Mouse (Mus musculus): ENCODE data around the gene Nova2. TPM values are rescaled to one million over a fixed set of nuclear protein-coding genes. Genes with fewer than 3 reads are reported as not detected.
A peak's percentile ranks its signal among the peaks of the same experiment; 100 is the strongest.

Gene Nova2
- polyA plus RNA-seq, 1 experiment from 2014 or later: 0.22 TPM

GRCm38 (mm10) chr7:18989995-18990394 lies 64.3 kb downstream of the Nova2 start:
- Histone ChIP-seq H3K9ac (ENCODE audit: low read length) (no peak overlapping the region), H3K4me3 (ENCODE audit: low read depth, low read length) (no peak overlapping the region; the same call in 1 of the 2 replicates), H3K27me3 (ENCODE audit: control insufficient read depth, insufficient read depth, low read length) (no peaks in the 10 kb centered on the region), H3K27ac (replicated peaks) (no peak overlapping the region), H3K9me3 (ENCODE audit: control insufficient read depth, low read length) (no peaks in the 10 kb centered on the region), H3K4me1 (replicated peaks; ENCODE audit: control insufficient read depth, insufficient read depth) (peaks cover 4% of the 10 kb centered on the region), H3K36me3 (ENCODE audit: control insufficient read depth, insufficient read depth, low read length) (no peaks in the 10 kb centered on the region), H3K4me2 (replicated peaks; ENCODE audit: low read depth) (peak overlapping the region; percentile 77)
- no peak for ATAC-seq (ENCODE audit: low FRiP score, low TSS enrichment)
- 11% methylated on average over 5 of the region's 5 CpGs for WGBS
- no peak for DNase-seq (ENCODE audit: low spot score)
- TF ChIP-seq CTCF (IDR thresholded peaks at IDR 0.05; ENCODE audit: low read depth) (peak; percentile 44), EP300 (optimal IDR thresholded peaks at IDR 0.05) (no peak)

- under 1% methylated on average over 37 of the region's 37 CpGs for WGBS
- Histone ChIP-seq H3K9ac (ENCODE audit: low read length) (peak within 1 kb of the TSS; percentile 57), H3K4me3 (ENCODE audit: low read depth, low read length) (peak within 1 kb of the TSS; percentile 46), H3K9me3 (ENCODE audit: control insufficient read depth, low read length) (no peaks in the 10 kb centered on the region), H3K27me3 (ENCODE audit: control insufficient read depth, insufficient read depth, low read length) (no peaks in the 10 kb centered on the region), H3K27ac (replicated peaks) (no peak within 1 kb of the TSS), H3K36me3 (ENCODE audit: control insufficient read depth, insufficient read depth, low read length) (no peaks in the 10 kb centered on the region), H3K4me1 (replicated peaks; ENCODE audit: control insufficient read depth, insufficient read depth) (peaks cover 4% of the 10 kb centered on the region), H3K4me2 (replicated peaks; ENCODE audit: low read depth) (peak within 1 kb of the TSS; percentile 77)
- DNase-seq (ENCODE audit: low spot score) (peak; percentile 98), ATAC-seq (ENCODE audit: low FRiP score, low TSS enrichment) (peak; percentile 95)
- TF ChIP-seq CTCF (IDR thresholded peaks at IDR 0.05; ENCODE audit: low read depth): peak; percentile 1; the same call in 1 of the 2 replicates
- TF ChIP-seq EP300 (optimal IDR thresholded peaks at IDR 0.05): no peak
Observed at GRCm38 (mm10) chr7:18990601-18991295, 65.1 kb downstream of the Nova2 start, which contains the start of gene Mypop. Mypop (plus strand) TSS chr7:18991245.

GRCm38 (mm10) chr7:18991660-18992293 lies 66.1 kb downstream of the Nova2 start:
- Histone ChIP-seq H3K4me3 (ENCODE audit: low read depth, low read length) (peak overlapping the region; percentile 46), H3K27ac (replicated peaks) (no peak overlapping the region), H3K9ac (ENCODE audit: low read length) (peak overlapping the region; percentile 57), H3K36me3 (ENCODE audit: control insufficient read depth, insufficient read depth, low read length) (no peaks in the 10 kb centered on the region), H3K4me2 (replicated peaks; ENCODE audit: low read depth) (peak overlapping the region; percentile 77), H3K9me3 (ENCODE audit: control insufficient read depth, low read length) (no peaks in the 10 kb centered on the region), H3K4me1 (replicated peaks; ENCODE audit: control insufficient read depth, insufficient read depth) (peaks cover 4% of the 10 kb centered on the region), H3K27me3 (ENCODE audit: control insufficient read depth, insufficient read depth, low read length) (no peaks in the 10 kb centered on the region)
- TF ChIP-seq CTCF (IDR thresholded peaks at IDR 0.05; ENCODE audit: low read depth) (no peak), EP300 (optimal IDR thresholded peaks at IDR 0.05) (no peak)
- ATAC-seq (ENCODE audit: low FRiP score, low TSS enrichment) (no peak), DNase-seq (ENCODE audit: low spot score) (no peak)
- WGBS: under 1% methylated on average over 59 of the region's 59 CpGs

- DNase-seq (ENCODE audit: low spot score) (peak; percentile 25), ATAC-seq (ENCODE audit: low FRiP score, low TSS enrichment) (no peak)
- Histone ChIP-seq H3K9ac (ENCODE audit: low read length) (peak overlapping the region; percentile 57), H3K4me1 (replicated peaks; ENCODE audit: control insufficient read depth, insufficient read depth) (peaks cover 4% of the 10 kb centered on the region), H3K9me3 (ENCODE audit: control insufficient read depth, low read length) (no peaks in the 10 kb centered on the region), H3K27ac (replicated peaks) (no peak overlapping the region), H3K36me3 (ENCODE audit: control insufficient read depth, insufficient read depth, low read length) (no peaks in the 10 kb centered on the region), H3K4me3 (ENCODE audit: low read depth, low read length) (peak overlapping the region; percentile 46), H3K27me3 (ENCODE audit: control insufficient read depth, insufficient read depth, low read length) (no peaks in the 10 kb centered on the region), H3K4me2 (replicated peaks; ENCODE audit: low read depth) (peak overlapping the region; percentile 77)
- TF ChIP-seq CTCF (IDR thresholded peaks at IDR 0.05; ENCODE audit: low read depth) (no peak), EP300 (optimal IDR thresholded peaks at IDR 0.05) (no peak)
- WGBS: 2% methylated on average over 31 of the region's 31 CpGs
Observed at GRCm38 (mm10) chr7:18992294-18992675, 66.6 kb downstream of the Nova2 start.

- Histone ChIP-seq H3K4me1 (replicated peaks; ENCODE audit: control insufficient read depth, insufficient read depth) (peaks cover 4% of the 10 kb centered on the region), H3K27me3 (ENCODE audit: control insufficient read depth, insufficient read depth, low read length) (no peaks in the 10 kb centered on the region), H3K27ac (replicated peaks) (no peak overlapping the region), H3K4me3 (ENCODE audit: low read depth, low read length) (no peak overlapping the region), H3K9ac (ENCODE audit: low read length) (no peak overlapping the region), H3K4me2 (replicated peaks; ENCODE audit: low read depth) (no peak overlapping the region), H3K9me3 (ENCODE audit: control insufficient read depth, low read length) (no peaks in the 10 kb centered on the region), H3K36me3 (ENCODE audit: control insufficient read depth, insufficient read depth, low read length) (no peaks in the 10 kb centered on the region)
- no peak for ATAC-seq (ENCODE audit: low FRiP score, low TSS enrichment)
- WGBS: 88% methylated on average over 5 of the region's 5 CpGs
- no peak for TF ChIP-seq CTCF (IDR thresholded peaks at IDR 0.05; ENCODE audit: low read depth)
- TF ChIP-seq EP300 (optimal IDR thresholded peaks at IDR 0.05): no peak
- no peak for DNase-seq (ENCODE audit: low spot score)
Observed at GRCm38 (mm10) chr7:18993036-18993435, 67.3 kb downstream of the Nova2 start.

- Histone ChIP-seq H3K27me3 (ENCODE audit: control insufficient read depth, insufficient read depth, low read length) (no peaks in the 10 kb centered on the region), H3K4me1 (replicated peaks; ENCODE audit: control insufficient read depth, insufficient read depth) (peaks cover 2% of the 10 kb centered on the region; the same call in 1 of the 2 replicates), H3K9ac (ENCODE audit: low read length) (no peak overlapping the region), H3K9me3 (ENCODE audit: control insufficient read depth, low read length) (no peaks in the 10 kb centered on the region), H3K4me2 (replicated peaks; ENCODE audit: low read depth) (no peak overlapping the region), H3K4me3 (ENCODE audit: low read depth, low read length) (no peak overlapping the region), H3K36me3 (ENCODE audit: control insufficient read depth, insufficient read depth, low read length) (no peaks in the 10 kb centered on the region), H3K27ac (replicated peaks) (no peak overlapping the region)
- TF ChIP-seq CTCF (IDR thresholded peaks at IDR 0.05; ENCODE audit: low read depth) (peak; percentile 46), EP300 (optimal IDR thresholded peaks at IDR 0.05) (no peak)
- WGBS: 38% methylated on average over 9 of the region's 9 CpGs
- ATAC-seq (ENCODE audit: low FRiP score, low TSS enrichment) (no peak), DNase-seq (ENCODE audit: low spot score) (no peak)
Observed at GRCm38 (mm10) chr7:18998835-18999234, 73.1 kb downstream of the Nova2 start.
